Mouse (Mus musculus) forebrain, embryonic 10.5 days (tissue): ENCODE results near the gene Cog7. TPM values are rescaled to one million over a fixed set of nuclear protein-coding genes. Genes with fewer than 3 reads are reported as not detected.

Source experiments
- DNase-seq: peaks from one replicate; pipeline ENCODE4 v3.0.0-alpha.2; 2017; ENCODE audit warnings: low spot score; ENCODE audit errors: extremely low spot score
- H3K27ac ChIP-seq: fragments of 300-500 bp; sonication (generic); 2 replicates; pipeline ENCODE4 v1.5.1; 2016; ENCODE audit warnings: mild to moderate bottlenecking
- H3K27me3 ChIP-seq: fragments of 300-500 bp; sonication (generic); 2 replicates; pipeline ENCODE4 v1.6.1; 2016; ENCODE audit warnings: mild to moderate bottlenecking; ENCODE audit not compliant: poor library complexity, severe bottlenecking
- H3K36me3 ChIP-seq: fragments of 300-500 bp; sonication (generic); replicated peaks from 2 replicates; pipeline ENCODE4 v1.6.1; 2016; ENCODE audit warnings: mild to moderate bottlenecking, moderate library complexity
- H3K4me1 ChIP-seq: fragments of 300-500 bp; sonication (generic); 2 replicates; pipeline ENCODE4 v1.6.1; 2016
- H3K4me3 ChIP-seq: fragments of 300-500 bp; sonication (generic); 2 replicates; pipeline ENCODE4 v1.5.1; 2016; ENCODE audit warnings: mild to moderate bottlenecking, moderate library complexity
- H3K9me3 ChIP-seq: fragments of 300-500 bp; sonication (generic); 2 replicates; pipeline ENCODE4 v1.6.1; 2016; ENCODE audit warnings: mild to moderate bottlenecking, moderate library complexity
- WGBS: fragments of 180-500 bp; shearing (Covaris S2); methylation state at CpG from one replicate; pipeline ENCODE4 v1.1.7; 2016; 5-methylcytosine and 5-hydroxymethylcytosine counted together
- polyA plus RNA-seq: library from polyadenylated mRNA; unstranded; fragments of >200 nt; fragmentation: Nextera tagmentation; extraction: Ambion mirVana; gene quantifications from 2 replicates; pipeline ENCODE4 v1.2.1, GENCODE M21; 2016

Gene Cog7
- polyA plus RNA-seq, 1 experiment from 2014 or later: 23.3 TPM

GRCm38 (mm10) chr7:121971698-121972097, 9.8 kb downstream of the Cog7 start:
- Histone ChIP-seq H3K4me1 (no peaks in the 10 kb centered on the region), H3K4me3 (no peak overlapping the region), H3K9me3 (no peaks in the 10 kb centered on the region), H3K27me3 (no peaks in the 10 kb centered on the region), H3K36me3 (peaks cover 41% of the 10 kb centered on the region), H3K27ac (no peak overlapping the region)
- DNase-seq: no peak
- WGBS: 90% methylated on average over 3 of the region's 3 CpGs

- H3K27ac ChIP-seq: no peak overlapping the region
- H3K36me3 ChIP-seq: peaks cover 48% of the 10 kb centered on the region
- DNase-seq: no peak
- H3K9me3 ChIP-seq: no peaks in the 10 kb centered on the region
- 89% methylated on average over 9 of the region's 9 CpGs for WGBS
- no peak overlapping the region for H3K4me3 ChIP-seq
- no peaks in the 10 kb centered on the region for H3K27me3 ChIP-seq
- H3K4me1 ChIP-seq: no peaks in the 10 kb centered on the region
These were observed 11.3 kb downstream of the Cog7 start for GRCm38 (mm10) chr7:121970250-121970649.

- 93% methylated on average over 9 of the region's 9 CpGs for WGBS
- no peak for DNase-seq
- H3K27ac ChIP-seq: no peak overlapping the region
- H3K4me3 ChIP-seq: no peak overlapping the region
- peaks cover 58% of the 10 kb centered on the region for H3K36me3 ChIP-seq
- no peaks in the 10 kb centered on the region for H3K4me1 ChIP-seq
- no peaks in the 10 kb centered on the region for H3K27me3 ChIP-seq
- no peaks in the 10 kb centered on the region for H3K9me3 ChIP-seq
These were observed 12.7 kb downstream of the Cog7 start for GRCm38 (mm10) chr7:121968816-121969215.

- Histone ChIP-seq H3K4me3 (no peak overlapping the region), H3K4me1 (no peaks in the 10 kb centered on the region), H3K27ac (no peak overlapping the region), H3K9me3 (no peaks in the 10 kb centered on the region), H3K36me3 (peaks cover 57% of the 10 kb centered on the region), H3K27me3 (no peaks in the 10 kb centered on the region)
- no peak for DNase-seq
- 83% methylated on average over 8 of the region's 8 CpGs for whole genome bisulfite sequencing
These were observed 13.3 kb downstream of the Cog7 start for GRCm38 (mm10) chr7:121968242-121968641.

GRCm38 (mm10) chr7:121966169-121966568, 15.3 kb downstream of the Cog7 start:
- Histone ChIP-seq H3K4me3 (no peak overlapping the region), H3K36me3 (peaks cover 62% of the 10 kb centered on the region), H3K27me3 (no peaks in the 10 kb centered on the region), H3K9me3 (no peaks in the 10 kb centered on the region), H3K27ac (no peak overlapping the region), H3K4me1 (no peaks in the 10 kb centered on the region)
- 96% methylated on average over 7 of the region's 7 CpGs for WGBS
- no peak for DNase-seq

- peaks cover 44% of the 10 kb centered on the region for H3K36me3 ChIP-seq
- no peaks in the 10 kb centered on the region for H3K4me1 ChIP-seq
- WGBS: 75% methylated on average over 6 of the region's 6 CpGs
- no peak overlapping the region for H3K27ac ChIP-seq
- no peak overlapping the region for H3K4me3 ChIP-seq
- DNase-seq: no peak
- H3K9me3 ChIP-seq: no peaks in the 10 kb centered on the region
- H3K27me3 ChIP-seq: no peaks in the 10 kb centered on the region
These were observed 17.6 kb downstream of the Cog7 start for GRCm38 (mm10) chr7:121963883-121964398.

GRCm38 (mm10) chr7:121962571-121962959, 18.9 kb downstream of the Cog7 start:
- H3K27me3 ChIP-seq: no peaks in the 10 kb centered on the region
- peaks cover 41% of the 10 kb centered on the region for H3K36me3 ChIP-seq
- WGBS: 91% methylated on average over 3 of the region's 3 CpGs
- no peak overlapping the region for H3K4me3 ChIP-seq
- no peak for DNase-seq
- no peak overlapping the region for H3K27ac ChIP-seq
- H3K4me1 ChIP-seq: no peaks in the 10 kb centered on the region
- H3K9me3 ChIP-seq: no peaks in the 10 kb centered on the region

GRCm38 (mm10) chr7:121961913-121962570, 19.5 kb downstream of the Cog7 start:
- H3K27me3 ChIP-seq: no peaks in the 10 kb centered on the region
- no peak overlapping the region for H3K4me3 ChIP-seq
- DNase-seq: no peak
- H3K27ac ChIP-seq: no peak overlapping the region
- H3K36me3 ChIP-seq: peaks cover 41% of the 10 kb centered on the region
- H3K4me1 ChIP-seq: no peaks in the 10 kb centered on the region
- no peaks in the 10 kb centered on the region for H3K9me3 ChIP-seq
- WGBS: 94% methylated on average over 7 of the region's 7 CpGs

- WGBS: 90% methylated on average over 12 of the region's 12 CpGs
- H3K9me3 ChIP-seq: no peaks in the 10 kb centered on the region
- no peaks in the 10 kb centered on the region for H3K27me3 ChIP-seq
- H3K36me3 ChIP-seq: peaks cover 29% of the 10 kb centered on the region
- H3K4me1 ChIP-seq: no peaks in the 10 kb centered on the region
- no peak for DNase-seq
- H3K4me3 ChIP-seq: no peak overlapping the region
- no peak overlapping the region for H3K27ac ChIP-seq
These were observed 25.7 kb downstream of the Cog7 start for GRCm38 (mm10) chr7:121955802-121956201.

- Histone ChIP-seq H3K4me3 (no peak overlapping the region), H3K36me3 (peaks cover 33% of the 10 kb centered on the region), H3K27me3 (no peaks in the 10 kb centered on the region), H3K27ac (no peak overlapping the region), H3K4me1 (no peaks in the 10 kb centered on the region), H3K9me3 (no peaks in the 10 kb centered on the region)
- 93% methylated on average over 11 of the region's 11 CpGs for WGBS
- DNase-seq: no peak
These were observed 26.4 kb downstream of the Cog7 start for GRCm38 (mm10) chr7:121954891-121955669.

GRCm38 (mm10) chr7:121947513-121947912, 34.0 kb downstream of the Cog7 start:
- no peak overlapping the region for H3K4me3 ChIP-seq
- no peaks in the 10 kb centered on the region for H3K4me1 ChIP-seq
- DNase-seq: no peak
- no peaks in the 10 kb centered on the region; the same call in 1 of the 2 replicates for H3K9me3 ChIP-seq
- peaks cover 35% of the 10 kb centered on the region for H3K36me3 ChIP-seq
- no peaks in the 10 kb centered on the region for H3K27me3 ChIP-seq
- 81% methylated on average over 4 of the region's 4 CpGs for WGBS
- H3K27ac ChIP-seq: no peak overlapping the region

GRCm38 (mm10) chr7:121946196-121946595, 35.3 kb downstream of the Cog7 start:
- Histone ChIP-seq H3K9me3 (no peaks in the 10 kb centered on the region; the same call in 1 of the 2 replicates), H3K4me1 (no peaks in the 10 kb centered on the region), H3K27ac (no peak overlapping the region), H3K4me3 (no peak overlapping the region), H3K36me3 (peaks cover 42% of the 10 kb centered on the region), H3K27me3 (no peaks in the 10 kb centered on the region)
- no peak for DNase-seq
- WGBS: 91% methylated on average over 5 of the region's 5 CpGs

- peaks cover 22% of the 10 kb centered on the region for H3K36me3 ChIP-seq
- no peak overlapping the region for H3K27ac ChIP-seq
- no peaks in the 10 kb centered on the region for H3K4me1 ChIP-seq
- H3K4me3 ChIP-seq: no peak overlapping the region
- H3K27me3 ChIP-seq: no peaks in the 10 kb centered on the region
- H3K9me3 ChIP-seq: no peaks in the 10 kb centered on the region; the same call in 1 of the 2 replicates
- WGBS: 96% methylated on average over 2 of the region's 2 CpGs
- DNase-seq: no peak
These were observed 39.1 kb downstream of the Cog7 start for GRCm38 (mm10) chr7:121942371-121942770.
